Mouse (Mus musculus) heart, postnatal 0 days (tissue): ENCODE data around the gene Pom121. TPM values are rescaled to one million over a fixed set of nuclear protein-coding genes. Genes with fewer than 3 reads are reported as not detected.

Experiments used
- ATAC-seq: fragments of 200-750 bp; cut with Nextera tagmentation; 2 replicates; pipeline ENCODE4 v1.8.0; 2017; ENCODE audit warnings: low read depth, moderate number of reproducible peaks, moderate library complexity; ENCODE audit not compliant: insufficient read depth
- DNase-seq: peaks from one replicate; pipeline ENCODE4 v3.0.0-alpha.2; 2016; ENCODE audit warnings: low spot score
- H3K27ac ChIP-seq: fragments of 300-500 bp; sonication (generic); 2 replicates; pipeline ENCODE4 v1.5.1; 2014; ENCODE audit warnings: low read depth, mild to moderate bottlenecking
- H3K27me3 ChIP-seq: fragments of 300-500 bp; sonication (generic); 2 replicates; pipeline ENCODE4 v1.6.1; 2014; ENCODE audit warnings: low read length, mixed read lengths; ENCODE audit not compliant: control insufficient read depth, insufficient read depth
- H3K36me3 ChIP-seq: fragments of 300-500 bp; sonication (generic); replicated peaks from 2 replicates; pipeline ENCODE4 v1.6.1; 2014; ENCODE audit warnings: low read length, mixed read lengths; ENCODE audit not compliant: control insufficient read depth, insufficient read depth
- H3K4me1 ChIP-seq: fragments of 300-500 bp; sonication (generic); 2 replicates; pipeline ENCODE4 v1.6.1; 2014; ENCODE audit warnings: antibody characterized with exemption; ENCODE audit not compliant: control insufficient read depth, insufficient read depth
- H3K4me2 ChIP-seq: fragments of 300-500 bp; sonication (generic); 2 replicates; pipeline ENCODE4 v1.6.1; 2014; ENCODE audit warnings: low read depth, mild to moderate bottlenecking, low read length, moderate library complexity
- H3K4me3 ChIP-seq: fragments of 300-500 bp; sonication (generic); 2 replicates; pipeline ENCODE4 v1.5.1; 2014; ENCODE audit warnings: low read depth, low read length
- H3K9ac ChIP-seq: fragments of 300-500 bp; sonication (generic); replicated peaks from 2 replicates; pipeline ENCODE4 v1.6.1; 2014; ENCODE audit warnings: low read depth, low read length, mixed read lengths
- H3K9me3 ChIP-seq: fragments of 300-500 bp; sonication (generic); replicated peaks from 2 replicates; pipeline ENCODE4 v1.6.1; 2016; ENCODE audit warnings: low read length; ENCODE audit not compliant: control insufficient read depth
- CTCF ChIP-seq: IDR thresholded peaks from 2 replicates; pipeline ENCODE4 v1.5.1; 2016; ENCODE audit warnings: antibody characterized with exemption, control low read depth, low read depth
- EP300 ChIP-seq: IDR thresholded peaks from 2 replicates; pipeline ENCODE4 v1.6.1; 2016; ENCODE audit warnings: antibody characterized with exemption, low read depth
- WGBS: fragments of 180-500 bp; shearing (Covaris S2); extraction: QIAGEN DNeasy Blood & Tissue Kit; methylation state at CpG from one replicate; pipeline ENCODE4 v1.1.7; 2014; 5-methylcytosine and 5-hydroxymethylcytosine counted together
- polyA plus RNA-seq: library from polyadenylated mRNA; unstranded; fragments of >200 nt; fragmentation: Nextera tagmentation; extraction: Ambion mirVana; gene quantifications from 2 replicates; pipeline ENCODE4 v1.2.1, GENCODE M21; 2015
- total RNA-seq: library from RNA; depleted of rRNA; stranded (reverse); fragments of >200 nt; gene quantifications from 2 replicates; pipeline ENCODE4 v1.2.3, GENCODE M21; 2014; ENCODE audit warnings: low replicate concordance

Pom121 gene
- total and polyA plus RNA-seq, 2 experiments from 2014 or later: 4.4 to 10.3 TPM

DNA sequence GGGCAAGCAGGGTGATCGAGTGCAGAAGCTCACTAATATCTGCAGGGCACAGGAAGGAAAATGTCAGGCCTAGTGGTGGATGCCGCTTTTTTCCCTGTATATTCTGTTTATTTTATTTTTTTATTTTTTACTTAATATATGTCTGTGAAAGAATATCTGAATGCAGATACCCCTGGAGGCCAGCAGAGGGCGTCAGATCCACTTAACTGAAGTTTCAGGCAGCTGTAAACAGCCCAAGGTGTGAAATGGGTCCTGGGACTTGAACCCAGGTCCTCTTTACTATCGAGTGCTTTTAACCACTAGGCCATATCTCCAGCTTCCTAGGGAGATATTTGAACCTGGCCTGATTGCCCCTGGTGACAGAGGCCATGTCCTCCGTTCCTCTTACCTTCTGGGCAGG is 34.4 kb upstream of the Pom121 start:
- Histone ChIP-seq H3K4me1 (no peaks in the 10 kb centered on the region), H3K27me3 (no peaks in the 10 kb centered on the region), H3K4me3 (no peak overlapping the region), H3K27ac (no peak overlapping the region), H3K9me3 (no peaks in the 10 kb centered on the region), H3K9ac (no peak overlapping the region), H3K4me2 (no peak overlapping the region), H3K36me3 (peaks cover 82% of the 10 kb centered on the region)
- ATAC-seq: no peak
- TF ChIP-seq CTCF (peak; percentile 40), EP300 (no peak)
- WGBS: 70% methylated on average over 5 of the region's 5 CpGs
- DNase-seq: no peak

GRCm38 (mm10) chr5:135410266-135410665 is 15.9 kb upstream of the Pom121 start:
- no peak for TF ChIP-seq CTCF
- TF ChIP-seq EP300: no peak
- H3K36me3 ChIP-seq: peaks cover 38% of the 10 kb centered on the region
- no peak overlapping the region for H3K4me3 ChIP-seq
- no peak overlapping the region for H3K4me2 ChIP-seq
- DNase-seq (no peak), ATAC-seq (no peak)
- no peaks in the 10 kb centered on the region for H3K4me1 ChIP-seq
- H3K27ac ChIP-seq: no peak overlapping the region
- 85% methylated on average over 9 of the region's 9 CpGs for WGBS
- H3K9ac ChIP-seq: no peak overlapping the region
- no peaks in the 10 kb centered on the region for H3K27me3 ChIP-seq
- no peaks in the 10 kb centered on the region for H3K9me3 ChIP-seq

- H3K4me1 ChIP-seq: no peaks in the 10 kb centered on the region
- H3K4me3 ChIP-seq: no peak overlapping the region
- no peaks in the 10 kb centered on the region for H3K9me3 ChIP-seq
- WGBS: 87% methylated on average over 4 of the region's 4 CpGs
- H3K27me3 ChIP-seq: no peaks in the 10 kb centered on the region
- peaks cover 21% of the 10 kb centered on the region for H3K36me3 ChIP-seq
- TF ChIP-seq CTCF (no peak), EP300 (no peak)
- no peak overlapping the region for H3K9ac ChIP-seq
- no peak overlapping the region for H3K27ac ChIP-seq
- ATAC-seq (no peak), DNase-seq (no peak)
- no peak overlapping the region for H3K4me2 ChIP-seq
Measured at GRCm38 (mm10) chr5:135408114-135408513, 13.8 kb upstream of the Pom121 start.

DNA sequence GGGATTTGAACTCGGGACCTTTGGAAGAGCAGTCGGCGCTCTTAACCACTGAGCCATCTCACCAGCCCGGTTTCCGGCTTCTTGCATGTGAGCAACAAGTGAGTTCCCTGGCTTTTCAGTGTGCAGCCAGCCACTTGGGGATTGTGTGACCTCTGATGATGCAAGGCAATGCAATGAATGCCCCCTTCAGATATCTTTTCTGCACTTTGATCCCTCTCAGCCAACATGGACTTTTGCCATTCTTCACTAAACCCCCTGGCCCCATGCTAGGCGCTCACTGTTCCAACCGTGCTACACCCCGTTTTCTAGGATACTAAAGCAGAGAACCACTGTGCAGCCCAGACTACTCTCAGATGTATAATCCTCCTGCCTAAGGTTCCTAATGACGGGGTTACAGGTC is 11.1 kb upstream of the Pom121 start:
- TF ChIP-seq CTCF: no peak
- TF ChIP-seq EP300: no peak
- H3K9ac ChIP-seq: no peak overlapping the region
- no peaks in the 10 kb centered on the region for H3K27me3 ChIP-seq
- no peak overlapping the region for H3K4me2 ChIP-seq
- H3K27ac ChIP-seq: no peak overlapping the region
- H3K4me3 ChIP-seq: no peak overlapping the region
- H3K36me3 ChIP-seq: 0 out of 2 replicates have a peak, but pooled peaks cover under 1% of the 10 kb centered on the region
- no peaks in the 10 kb centered on the region for H3K9me3 ChIP-seq
- ATAC-seq (no peak), DNase-seq (no peak)
- WGBS: 86% methylated on average over 9 of the region's 9 CpGs
- no peaks in the 10 kb centered on the region for H3K4me1 ChIP-seq

GRCm38 (mm10) chr5:135404623-135405022 is 10.3 kb upstream of the Pom121 start:
- no peak overlapping the region for H3K9ac ChIP-seq
- TF ChIP-seq CTCF (no peak), EP300 (no peak)
- H3K4me1 ChIP-seq: no peaks in the 10 kb centered on the region
- peak; percentile 37 for DNase-seq
- no peak overlapping the region for H3K4me3 ChIP-seq
- H3K4me2 ChIP-seq: no peak overlapping the region
- H3K27me3 ChIP-seq: no peaks in the 10 kb centered on the region
- no peaks in the 10 kb centered on the region for H3K36me3 ChIP-seq
- H3K9me3 ChIP-seq: no peaks in the 10 kb centered on the region
- no peak overlapping the region for H3K27ac ChIP-seq
- ATAC-seq: no peak
- WGBS: 36% methylated on average over 20 of the region's 20 CpGs

- ATAC-seq (peak; percentile 71), DNase-seq (peak; percentile 73)
- Histone ChIP-seq H3K36me3 (no peaks in the 10 kb centered on the region), H3K4me2 (no peak overlapping the region), H3K9me3 (no peaks in the 10 kb centered on the region), H3K9ac (no peak overlapping the region), H3K4me1 (no peaks in the 10 kb centered on the region), H3K27me3 (no peaks in the 10 kb centered on the region), H3K4me3 (no peak overlapping the region), H3K27ac (no peak overlapping the region)
- WGBS: 10% methylated on average over 2 of the region's 2 CpGs
- TF ChIP-seq EP300 (no peak), CTCF (peak; percentile 96)
Measured at GRCm38 (mm10) chr5:135400244-135400643, 5.9 kb upstream of the Pom121 start.
